Mouse (Mus musculus) kidney, postnatal 14 days (tissue): ENCODE measurements at regions not wholly inside any gene's neighbourhood (a gene's known extent, or its start where the extent isn't known, plus 50 kb on each side); places are given as distances from the start of the nearest gene placed in this dataset.

Source experiments
- DNase-seq: peaks from one replicate; pipeline ENCODE4 v3.0.0; 2022; ENCODE audit warnings: mixed read lengths

DNA sequence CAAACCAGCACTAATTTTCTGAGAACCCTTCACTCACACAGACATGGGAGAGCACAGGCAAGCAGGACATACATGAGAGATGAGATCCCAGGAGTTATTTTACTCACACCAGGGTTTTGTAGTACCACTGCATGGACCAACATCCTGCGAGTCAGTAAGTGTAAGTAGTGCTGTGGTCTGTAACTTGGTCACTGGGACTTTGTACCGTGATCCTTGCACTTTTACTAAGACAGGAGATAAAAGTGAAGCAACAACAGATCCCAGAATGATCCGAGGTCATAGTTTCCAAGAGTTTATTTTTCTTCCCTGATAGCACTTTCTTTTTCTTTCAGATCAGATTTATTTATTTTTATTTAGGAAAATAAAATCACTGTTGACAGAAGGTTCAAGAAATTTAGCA, 54.1 kb upstream of the Mtap start:
- no peak for DNase-seq

DNA sequence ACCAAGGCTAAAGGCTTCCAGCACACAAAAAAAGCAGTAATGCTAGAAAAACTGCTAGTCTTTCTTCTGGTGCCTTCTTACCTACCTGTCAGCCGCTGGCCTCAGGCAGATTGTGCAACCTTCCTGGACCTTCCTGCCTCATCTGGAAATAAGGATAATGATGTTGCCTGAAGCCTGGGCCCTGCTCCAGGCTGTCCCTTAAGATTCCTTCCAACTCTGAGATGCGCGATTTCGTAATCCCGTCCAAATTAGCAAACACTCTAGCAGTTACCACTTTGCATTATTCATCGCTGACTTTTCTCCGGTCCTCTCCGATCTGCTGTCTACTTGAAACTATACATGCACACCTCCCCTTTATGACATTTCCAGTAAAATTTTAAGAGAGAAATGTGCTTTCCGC, 58.4 kb upstream of the Mtap start:
- no peak for DNase-seq

DNA sequence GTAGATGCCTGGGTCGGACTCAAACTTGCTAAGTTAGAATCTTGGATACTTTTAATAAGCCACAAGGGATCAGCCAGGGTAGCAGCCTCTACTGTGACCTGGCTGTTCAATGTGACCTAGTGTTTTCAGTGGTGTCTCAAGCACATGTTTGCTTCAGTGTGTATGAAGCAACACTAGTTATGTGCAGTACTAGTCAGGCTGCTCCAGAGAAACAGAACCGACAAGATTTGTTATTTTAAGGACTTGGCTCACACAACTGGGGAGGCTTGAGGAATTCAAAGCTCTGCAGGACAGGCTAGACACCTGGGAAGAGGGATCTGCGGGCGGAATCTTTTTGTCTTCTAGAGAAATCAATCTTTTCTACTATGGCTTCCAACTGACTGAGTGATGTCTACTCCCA, 62.2 kb upstream of the Mtap start:
- DNase-seq, result no peak

DNA sequence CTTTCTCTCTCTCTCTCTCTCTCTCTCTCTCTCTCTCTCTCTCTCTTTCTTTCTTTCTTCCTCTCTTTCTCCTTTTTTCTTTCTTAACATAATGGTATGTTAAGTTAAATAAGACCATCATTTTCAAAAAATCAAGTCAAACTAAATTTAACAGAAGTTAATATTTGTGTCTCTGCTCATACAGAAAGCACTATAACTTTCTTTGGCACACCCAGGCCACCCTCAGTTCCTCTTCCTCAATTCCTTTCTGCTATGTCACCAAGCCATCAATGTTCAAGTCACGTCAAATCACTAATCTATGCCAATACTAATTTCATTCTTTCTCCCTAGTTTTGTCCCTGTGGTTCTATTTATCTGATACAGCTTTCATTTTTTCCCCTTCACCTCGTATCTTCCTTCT, 66.5 kb upstream of the Mtap start:
- DNase-seq, result no peak

DNA sequence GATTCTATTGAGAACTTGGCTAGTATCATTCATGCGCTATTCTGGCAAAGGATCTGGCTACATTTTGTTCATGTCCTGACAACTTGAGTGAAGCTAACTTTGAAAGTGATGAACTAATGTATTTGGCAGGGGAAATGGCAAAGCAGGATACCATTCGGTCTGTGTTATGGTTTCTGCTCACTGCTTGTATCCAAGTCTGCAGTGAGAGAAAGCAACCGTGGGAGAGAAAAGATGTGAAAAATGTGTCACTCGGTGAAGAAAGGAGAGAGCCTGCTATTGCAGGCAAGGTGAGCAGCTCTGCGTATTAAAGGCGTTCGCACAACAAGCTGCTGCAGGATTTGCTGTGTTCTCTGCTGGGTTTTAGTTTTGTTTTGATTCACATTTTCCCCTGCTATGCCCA, 72.5 kb upstream of the Mtap start:
- DNase-seq, result no peak

DNA sequence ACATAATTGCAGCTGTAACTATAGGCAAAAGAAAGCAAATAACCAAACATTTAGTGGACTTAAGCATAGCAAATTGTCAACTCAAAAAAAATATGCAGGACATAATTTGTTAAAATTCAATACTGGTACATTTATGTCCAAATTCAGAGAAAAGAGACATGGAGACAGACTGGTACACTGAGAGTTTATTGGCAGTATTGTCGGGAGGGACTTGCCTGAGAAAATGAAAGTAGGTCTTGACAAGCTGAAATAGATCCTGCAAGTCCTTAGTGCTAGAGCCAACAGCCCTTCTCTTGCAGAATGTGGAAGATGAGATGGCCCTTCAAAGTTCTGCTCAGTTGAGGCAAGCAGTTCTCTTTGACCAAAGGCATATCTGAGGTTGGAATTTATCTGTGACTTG, 74.5 kb upstream of the Mtap start:
- no peak for DNase-seq

DNA sequence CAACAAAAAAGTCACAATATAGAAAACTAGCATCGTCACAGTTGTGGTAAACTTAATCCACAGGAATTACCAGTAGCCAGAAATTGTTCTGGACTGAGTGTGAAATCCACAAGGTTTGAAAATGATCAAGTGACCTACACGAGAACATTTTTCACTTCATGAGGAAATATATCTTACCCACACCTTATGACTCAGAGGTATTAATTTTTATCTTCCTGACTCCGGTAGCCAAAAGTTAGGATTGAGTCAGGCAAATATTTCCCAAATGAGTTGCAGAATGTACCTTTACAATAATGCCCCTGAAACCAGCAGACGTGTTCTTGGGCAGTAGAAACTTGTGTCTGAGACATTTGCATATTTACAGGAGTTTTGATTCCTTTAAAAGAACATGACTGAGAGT, 75.3 kb upstream of the Mtap start:
- no peak for DNase-seq

DNA sequence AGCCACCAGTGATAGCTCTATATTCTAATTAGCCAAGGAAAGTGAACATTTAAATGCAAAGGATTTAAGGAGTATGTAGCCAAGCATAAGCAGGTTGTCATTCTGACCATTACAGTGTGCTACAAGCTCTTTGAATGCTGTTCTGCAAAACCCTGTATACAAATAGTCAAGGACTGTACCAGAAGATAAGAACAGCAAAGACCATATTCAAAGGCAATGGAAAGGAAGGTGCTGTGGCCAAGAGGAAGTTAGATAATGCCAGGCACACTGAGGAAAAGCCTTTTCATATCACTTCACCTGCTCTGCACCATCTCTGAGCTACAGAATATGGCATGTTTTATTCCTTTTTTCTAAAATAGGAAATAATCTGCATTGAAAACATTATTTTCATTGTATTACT, 79.3 kb upstream of the Mtap start:
- DNase-seq, result no peak

DNA sequence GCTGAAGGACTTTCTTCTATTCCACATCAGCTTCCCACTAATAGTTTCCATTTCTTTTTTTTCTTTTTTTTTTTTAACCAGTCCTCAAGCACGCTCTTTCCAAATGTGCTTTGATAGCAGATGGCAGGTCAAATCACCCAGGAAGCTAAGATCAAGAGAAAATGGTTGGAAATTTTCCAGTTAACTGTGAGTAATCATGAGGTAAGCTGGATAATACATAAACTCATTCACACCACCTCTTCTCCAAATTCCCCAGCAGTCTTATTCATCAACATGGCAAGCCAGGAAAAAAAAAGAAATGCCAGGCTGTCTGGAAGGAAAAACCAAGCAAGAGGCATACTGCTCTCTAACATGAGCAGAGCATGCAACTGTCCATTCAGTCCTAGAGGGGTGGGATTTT, 79.8 kb upstream of the Mtap start:
- DNase-seq, result no peak

DNA sequence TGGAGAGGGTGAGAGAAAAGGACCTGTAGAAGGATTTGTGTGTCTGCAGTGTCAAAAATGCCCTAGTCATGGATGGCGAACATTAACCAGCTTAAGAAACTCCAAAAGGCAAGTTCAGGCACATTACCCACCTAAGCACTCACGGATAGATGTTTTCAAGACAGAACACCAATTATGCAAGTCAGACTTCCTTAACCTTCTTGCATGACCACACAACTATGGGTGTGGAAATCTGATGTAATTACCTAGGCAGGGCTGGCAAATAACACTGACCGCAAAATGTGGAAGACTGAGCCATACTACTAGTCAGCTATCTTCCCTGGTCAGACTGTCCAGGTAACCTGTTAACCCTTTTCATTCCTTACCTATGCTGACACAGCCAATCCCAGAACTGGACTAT, 81.0 kb upstream of the Mtap start:
- no peak for DNase-seq

DNA sequence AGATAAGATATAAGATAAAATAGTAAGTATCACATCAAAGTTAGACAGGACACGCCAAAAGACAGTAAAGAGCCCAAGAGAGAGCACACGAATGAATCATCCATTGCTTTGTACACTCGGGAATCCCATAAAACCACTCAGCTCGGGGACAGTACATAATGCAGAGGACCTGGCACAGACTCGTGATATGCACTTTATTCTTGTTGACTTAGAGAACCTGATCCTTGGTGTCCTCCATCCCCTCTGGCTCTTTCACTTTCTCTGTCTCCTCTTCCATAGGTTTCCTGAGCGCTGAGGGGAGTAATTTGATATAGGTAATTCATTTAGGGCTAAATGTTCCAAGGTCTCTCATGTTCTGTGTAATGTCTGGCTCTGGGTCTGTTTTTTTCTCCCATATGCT, 83.3 kb upstream of the Mtap start:
- no peak for DNase-seq

DNA sequence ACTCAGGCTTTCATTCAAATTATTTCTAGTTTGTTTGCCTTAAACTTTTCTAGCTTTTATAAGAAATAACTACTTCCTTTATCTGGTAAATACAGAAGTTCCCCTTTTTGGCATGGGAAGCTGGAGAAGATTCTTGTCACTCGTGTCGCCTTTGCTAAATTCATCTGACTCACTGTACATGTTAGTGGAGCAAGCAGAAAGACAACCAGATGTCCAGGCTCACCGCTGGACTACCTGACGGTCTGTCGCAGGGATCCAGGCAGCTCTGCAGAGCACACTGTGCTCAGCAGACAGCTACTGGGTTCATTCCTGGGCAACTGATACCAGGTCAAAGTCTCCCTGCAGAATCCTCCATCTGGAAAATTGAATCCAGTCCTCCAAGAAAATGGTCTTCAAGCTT, 85.0 kb upstream of the Mtap start:
- DNase-seq, result no peak

DNA sequence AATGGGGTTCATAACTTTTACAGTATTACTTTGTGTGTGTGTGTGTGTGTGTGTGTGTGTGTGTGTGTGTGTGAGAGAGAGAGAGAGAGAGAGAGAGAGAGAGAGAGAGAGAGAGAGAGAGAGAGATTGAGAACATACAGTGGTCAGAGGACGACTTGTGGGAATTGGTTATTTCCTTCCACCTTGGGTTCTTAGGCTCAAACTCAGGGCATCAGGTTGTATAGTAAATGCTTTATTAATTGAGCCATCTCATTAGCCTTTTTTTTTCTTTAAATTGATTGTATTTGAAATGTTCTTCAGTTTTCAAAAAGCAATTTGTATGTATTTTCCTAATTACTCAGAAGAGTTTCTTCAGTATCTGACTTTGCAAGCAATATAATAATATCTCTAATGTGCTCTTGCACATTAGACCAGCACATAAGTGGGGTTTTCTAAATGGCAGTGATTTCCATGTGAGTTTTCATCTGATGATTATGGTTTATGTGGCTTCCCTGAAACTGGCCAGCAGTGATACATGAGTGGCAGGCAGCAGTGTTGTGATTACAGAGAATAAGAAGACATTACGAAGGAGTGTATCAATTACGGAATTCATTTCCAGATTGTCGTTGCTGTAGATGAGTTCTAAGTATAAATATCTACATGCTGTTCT, 86.2 kb upstream of the Mtap start:
- no peak for DNase-seq

DNA sequence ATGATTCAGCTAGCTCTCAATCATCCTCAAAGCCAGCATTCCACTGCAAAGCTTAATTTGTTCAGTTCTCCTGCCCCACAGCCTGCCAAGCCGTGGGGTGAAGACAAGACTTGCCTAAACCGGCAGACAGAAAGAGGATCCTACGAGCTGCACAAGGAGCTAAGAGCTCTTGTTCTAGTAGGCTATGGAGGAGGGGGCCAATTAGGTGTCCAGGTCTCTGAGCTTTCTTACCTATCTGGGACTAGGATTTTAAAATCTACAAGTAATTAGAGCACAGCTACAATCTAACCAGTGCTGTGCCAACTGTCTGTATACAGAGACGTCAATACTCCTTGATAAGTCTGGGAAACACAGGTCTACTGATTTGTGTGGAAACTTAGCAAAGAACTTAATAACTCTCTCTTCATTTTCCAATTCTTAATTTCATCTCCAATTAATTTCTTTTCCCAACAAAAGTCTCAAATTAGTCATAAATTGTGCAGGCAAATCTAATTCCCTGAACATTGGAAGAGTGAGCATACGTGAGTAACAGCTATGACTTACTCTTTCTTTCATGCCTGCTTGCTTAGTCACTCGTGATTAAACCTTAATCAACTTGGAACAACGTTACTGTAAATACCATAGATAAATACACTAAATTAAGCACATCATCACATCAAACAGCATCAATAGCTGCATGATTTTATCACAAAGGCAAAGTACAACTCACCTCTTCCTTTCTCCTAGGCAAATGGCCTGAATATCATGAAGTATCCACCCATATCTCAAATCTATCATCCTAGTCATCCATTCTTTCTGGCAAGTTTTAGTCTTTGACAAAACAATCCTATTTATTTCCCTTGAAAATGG, 87.1 kb upstream of the Mtap start:
- DNase-seq, result no peak

DNA sequence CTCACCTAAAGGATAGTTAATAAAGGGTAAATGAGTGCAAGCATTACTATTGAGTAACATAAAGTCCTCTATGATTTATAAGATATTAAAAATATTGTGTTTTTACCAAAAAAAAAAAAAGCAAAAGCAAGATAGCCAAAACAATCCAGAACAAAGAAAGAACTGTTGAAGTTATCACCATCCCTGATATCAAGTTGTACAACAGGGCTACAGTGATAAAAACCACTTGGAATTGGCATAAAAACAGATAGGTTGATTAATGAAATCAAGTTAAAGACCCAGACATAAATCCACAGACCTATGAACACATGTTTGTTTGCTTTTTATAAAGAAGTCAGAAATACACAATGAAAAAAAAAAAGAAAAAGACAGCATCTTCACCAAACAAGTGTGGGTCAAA, 92.4 kb upstream of the Mtap start:
- no peak for DNase-seq

DNA sequence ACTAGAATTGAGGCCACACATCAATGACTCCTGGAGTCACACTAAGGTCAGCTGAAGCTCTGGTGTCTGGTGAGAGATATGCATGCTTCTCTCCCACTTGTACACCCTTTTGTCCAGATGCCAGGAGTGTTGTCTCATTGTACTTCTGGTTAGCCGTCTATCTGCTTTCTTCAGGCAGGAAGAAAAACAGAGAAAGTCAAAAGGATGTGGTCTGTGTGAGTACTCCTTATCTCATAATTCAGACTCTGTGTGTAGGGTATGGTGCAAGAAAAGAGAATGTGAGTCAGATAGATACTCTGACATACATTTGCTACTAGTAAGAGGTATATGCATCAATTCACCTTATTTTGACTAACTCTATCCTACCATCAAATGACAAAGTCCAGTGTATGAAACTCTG, 92.9 kb upstream of the Mtap start:
- DNase-seq, result no peak

DNA sequence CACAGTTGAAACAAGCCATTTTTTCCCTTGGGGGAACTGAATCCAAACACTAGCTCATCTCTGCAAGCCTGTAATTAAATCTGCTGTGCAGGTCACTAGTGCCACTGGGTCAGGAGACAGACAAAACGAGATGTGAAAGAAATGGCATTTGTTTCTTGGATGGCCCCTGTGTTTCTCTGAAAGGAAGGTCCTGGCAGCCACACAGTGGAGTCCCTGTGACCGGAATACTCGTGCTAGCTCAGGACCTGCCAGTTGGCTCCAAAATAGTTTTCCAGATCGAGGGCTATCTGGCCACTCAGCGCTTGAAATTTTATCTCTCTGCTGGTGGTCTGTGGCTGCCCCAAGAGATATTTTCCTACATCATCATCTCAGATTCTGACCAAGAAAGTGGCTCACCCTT, 96.1 kb upstream of the Mtap start:
- DNase-seq, result no peak

DNA sequence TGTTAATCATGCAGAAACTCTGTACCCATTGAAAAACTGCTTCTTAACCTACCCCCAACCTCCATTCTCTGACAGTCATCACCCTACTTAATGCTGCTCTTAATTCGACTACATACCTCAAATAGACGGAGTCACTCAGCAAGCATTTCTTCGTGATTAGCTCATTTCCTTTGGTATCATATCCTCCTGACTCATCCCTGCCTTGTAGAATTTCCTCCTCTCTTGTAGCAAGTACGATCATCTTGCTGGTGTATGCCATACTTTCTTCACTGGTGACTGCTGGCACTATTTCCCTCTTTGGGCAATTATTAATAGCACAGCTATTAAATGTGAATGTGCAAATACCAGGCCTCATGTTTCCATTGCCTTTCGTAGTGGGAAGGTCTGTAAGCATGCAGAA, 98.0 kb upstream of the Mtap start:
- DNase-seq, result no peak

DNA sequence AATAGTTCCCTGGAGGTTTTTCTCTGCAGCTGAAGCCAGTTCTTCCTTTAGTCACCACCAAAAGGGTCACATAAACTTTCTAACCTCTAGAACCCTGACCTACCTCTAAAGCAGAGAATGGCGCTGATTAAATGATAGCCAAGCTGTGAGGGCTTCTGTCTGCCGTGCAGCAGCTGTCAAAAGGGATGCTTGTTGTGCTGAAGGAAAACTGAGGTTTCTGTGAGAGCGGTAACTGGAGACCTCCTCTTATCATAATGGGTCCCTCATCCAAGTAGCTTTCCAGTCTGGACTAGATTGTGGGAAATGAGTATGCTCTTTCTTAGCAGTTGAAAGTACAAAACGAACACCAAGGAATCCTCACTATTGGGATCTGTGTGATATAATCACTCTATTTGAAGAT, 98.8 kb upstream of the Mtap start:
- no peak for DNase-seq

DNA sequence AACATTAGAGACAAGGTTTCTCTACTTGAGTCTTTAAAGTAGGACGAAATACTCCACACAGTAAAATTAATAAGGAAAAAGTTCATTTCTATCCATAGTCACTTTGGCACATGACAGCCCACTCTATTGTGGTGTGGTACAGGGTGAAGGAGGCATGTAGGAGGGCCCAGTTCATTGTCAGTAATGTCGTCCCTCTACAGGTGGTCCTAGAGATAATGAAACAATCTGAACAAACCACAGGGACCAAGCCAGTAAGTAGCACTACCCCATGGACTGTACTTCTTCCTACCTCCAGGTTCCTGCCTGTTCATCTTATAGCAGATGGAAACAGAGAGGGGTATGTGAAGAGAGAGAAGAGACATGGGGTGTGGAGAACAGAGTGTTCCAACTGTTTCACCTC, 102.1 kb upstream of the Mtap start:
- DNase-seq, result no peak

DNA sequence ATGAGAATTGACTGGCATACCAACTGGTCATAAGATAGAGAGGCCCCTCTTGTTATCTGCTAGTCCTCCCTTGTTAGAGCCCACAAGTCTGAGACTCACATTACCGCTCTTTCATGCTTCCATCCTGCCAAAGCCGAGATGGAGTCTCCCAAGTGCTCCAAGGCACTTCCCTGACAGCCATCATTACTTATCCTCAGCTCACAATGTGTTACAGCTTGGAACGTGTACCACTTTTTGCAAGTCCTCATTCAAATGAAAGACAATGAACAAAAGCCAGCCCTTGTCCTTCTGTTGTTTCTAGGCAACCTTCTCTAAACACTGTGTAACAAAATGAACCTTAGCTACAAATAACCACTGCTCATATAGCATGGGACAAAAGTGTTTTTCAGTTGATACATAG, 102.6 kb upstream of the Mtap start:
- no peak for DNase-seq

DNA sequence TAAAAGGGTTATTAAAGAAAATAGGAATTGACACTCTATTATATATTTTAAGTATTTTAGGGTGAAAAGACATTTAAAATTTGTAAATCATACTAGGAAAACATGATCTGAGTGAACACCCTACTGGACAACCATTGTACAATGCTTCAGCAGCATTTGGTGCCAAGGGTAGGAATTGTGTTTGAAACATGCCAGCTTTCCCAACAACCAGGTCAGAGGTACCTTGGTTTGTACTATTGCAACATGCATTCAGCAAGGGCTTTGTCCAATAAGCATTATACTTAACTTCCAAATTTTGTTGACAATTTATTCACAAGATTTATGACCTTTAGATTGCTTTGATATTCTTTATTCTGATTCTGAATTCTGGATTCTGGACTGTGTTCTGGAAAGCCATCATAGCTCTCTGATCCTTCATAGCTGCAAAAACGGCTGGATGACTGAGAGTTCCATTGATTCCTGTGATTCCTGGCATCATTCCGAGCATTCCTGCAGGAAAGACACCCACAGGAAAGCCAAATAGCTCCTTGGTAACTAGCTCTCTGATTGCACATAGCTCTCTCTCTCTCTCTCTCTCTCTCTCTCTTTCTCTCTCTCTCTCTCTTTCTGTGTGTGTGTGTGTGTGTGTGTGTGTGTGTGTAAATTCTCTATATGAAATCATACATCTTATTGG, 124.1 kb upstream of the Mtap start:
- DNase-seq, result peak; percentile 11

DNA sequence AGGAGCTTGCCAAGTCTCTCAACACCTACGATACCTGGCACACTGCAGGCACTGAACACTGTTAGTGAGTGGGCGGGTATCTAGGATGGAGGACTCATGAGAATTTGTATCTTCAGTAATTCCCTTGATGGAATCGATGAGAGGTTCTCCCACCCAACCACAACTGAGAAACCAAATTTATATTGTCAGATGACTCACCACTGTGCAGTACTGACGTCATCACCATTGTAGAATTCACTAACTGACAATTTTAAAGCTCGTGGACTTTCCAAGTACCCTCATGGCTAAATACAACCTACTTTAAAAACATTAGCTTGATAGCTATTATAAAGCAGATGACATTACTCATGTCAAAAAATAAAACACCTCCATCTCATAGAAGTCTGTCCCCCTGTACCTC, 128.4 kb upstream of the Mtap start:
- DNase-seq, result no peak

DNA sequence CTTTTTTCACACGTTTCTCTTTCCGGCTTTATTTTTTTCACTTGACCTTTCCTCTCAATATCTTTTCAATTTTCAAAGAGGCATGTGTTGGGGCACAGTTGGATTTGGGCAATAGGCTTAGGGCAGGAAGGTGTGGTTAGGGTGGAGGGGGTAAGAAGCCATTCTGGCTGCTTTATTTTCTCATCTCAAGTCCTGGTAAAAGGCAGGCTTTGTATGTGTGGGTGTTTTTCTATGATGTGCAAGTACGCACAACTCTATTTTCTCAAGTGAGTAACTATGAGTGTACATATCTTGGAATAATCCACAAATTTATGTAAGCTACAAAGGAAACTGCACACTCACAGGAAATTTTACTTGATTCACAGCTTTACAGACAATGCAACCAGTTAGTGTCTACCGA, 121.5 kb upstream of the Ifne start:
- DNase-seq, result no peak
